Mouse (Mus musculus) olfactory bulb, adult 2 months (tissue): ENCODE data around the gene Tnni2. TPM values are rescaled to one million over a fixed set of nuclear protein-coding genes. Genes with fewer than 3 reads are reported as not detected.
A peak's percentile ranks its signal among the peaks of the same experiment; 100 is the strongest.

Source experiments
- H3K27ac ChIP-seq: fragments of 200-500 bp; 2 replicates; pipeline ENCODE4 v1.5.1; 2012; ENCODE audit warnings: low read depth, low read length; ENCODE audit not compliant: insufficient read depth
- H3K4me1 ChIP-seq: fragments of 200-500 bp; 2 replicates; pipeline ENCODE4 v1.6.1; 2012; ENCODE audit warnings: low read length; ENCODE audit not compliant: control insufficient read depth, insufficient read depth
- H3K4me3 ChIP-seq: fragments of 200-500 bp; 2 replicates; pipeline ENCODE4 v1.5.1; 2012; ENCODE audit warnings: mild to moderate bottlenecking, low read depth, low read length, moderate library complexity; ENCODE audit not compliant: insufficient read depth
- CTCF ChIP-seq: fragments of 200-500 bp; IDR thresholded peaks from 2 replicates; pipeline ENCODE4 v1.5.1; 2012; ENCODE audit warnings: low read depth, mild to moderate bottlenecking, low read length, moderate library complexity; ENCODE audit not compliant: insufficient read depth
- POLR2A ChIP-seq: fragments of 200-500 bp; IDR thresholded peaks from 2 replicates; pipeline ENCODE4 v1.6.1; 2012; ENCODE audit warnings: mild to moderate bottlenecking, low read depth, low read length, moderate library complexity; ENCODE audit not compliant: insufficient read depth
- whole genome bisulfite sequencing: fragments of 180-500 bp; shearing (Covaris S2); methylation state at CpG from one replicate; pipeline ENCODE4 v1.1.7; 2018; 5-methylcytosine and 5-hydroxymethylcytosine counted together
- polyA plus RNA-seq: library from polyadenylated mRNA; stranded (reverse); fragments of >200 nt; gene quantifications from 2 replicates; pipeline ENCODE4 v1.2.4, GENCODE M21; 2012; ENCODE audit warnings: low replicate concordance; ENCODE audit not compliant: missing spikeins, insufficient read depth, insufficient read length

Tnni2 gene
- polyA plus RNA-seq, 1 experiment = not detected

DNA sequence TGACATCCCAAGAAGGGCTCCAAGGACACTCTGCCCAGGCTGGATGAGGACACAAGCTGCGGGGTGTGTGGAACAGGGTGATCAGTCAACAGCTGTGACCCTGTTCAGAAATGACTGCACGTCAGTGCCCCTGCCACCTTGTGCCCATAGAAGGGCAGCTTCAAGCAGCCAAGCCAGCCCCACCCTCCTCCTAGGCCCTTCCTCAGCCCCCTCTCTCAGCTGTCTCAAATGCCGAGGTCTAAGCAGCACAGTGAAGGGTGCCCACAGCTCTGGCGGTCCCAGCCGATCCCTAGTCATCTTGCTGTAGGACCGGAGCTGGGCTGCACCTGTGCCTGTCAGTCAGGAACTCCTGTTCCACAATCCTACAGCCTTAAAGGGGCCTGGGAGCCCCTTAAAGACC, 20.6 kb downstream of the Tnni2 start:
- peaks cover 7% of the 10 kb centered on the region; the same call in 1 of the 2 replicates for H3K4me1 ChIP-seq
- TF ChIP-seq CTCF (no peak), POLR2A (no peak)
- no peak overlapping the region for H3K27ac ChIP-seq
- WGBS = 93% methylated on average over 6 of the region's 6 CpGs
- no peak overlapping the region for H3K4me3 ChIP-seq

- TF ChIP-seq POLR2A = no peak
- no peak for TF ChIP-seq CTCF
- no peak overlapping the region for H3K27ac ChIP-seq
- no peak overlapping the region for H3K4me3 ChIP-seq
- H3K4me1 ChIP-seq = peaks cover 4% of the 10 kb centered on the region; the same call in 1 of the 2 replicates
- WGBS = 93% methylated on average over 4 of the region's 4 CpGs
Observed at GRCm38 (mm10) chr7:142462594-142463078, 21.0 kb downstream of the Tnni2 start.

DNA sequence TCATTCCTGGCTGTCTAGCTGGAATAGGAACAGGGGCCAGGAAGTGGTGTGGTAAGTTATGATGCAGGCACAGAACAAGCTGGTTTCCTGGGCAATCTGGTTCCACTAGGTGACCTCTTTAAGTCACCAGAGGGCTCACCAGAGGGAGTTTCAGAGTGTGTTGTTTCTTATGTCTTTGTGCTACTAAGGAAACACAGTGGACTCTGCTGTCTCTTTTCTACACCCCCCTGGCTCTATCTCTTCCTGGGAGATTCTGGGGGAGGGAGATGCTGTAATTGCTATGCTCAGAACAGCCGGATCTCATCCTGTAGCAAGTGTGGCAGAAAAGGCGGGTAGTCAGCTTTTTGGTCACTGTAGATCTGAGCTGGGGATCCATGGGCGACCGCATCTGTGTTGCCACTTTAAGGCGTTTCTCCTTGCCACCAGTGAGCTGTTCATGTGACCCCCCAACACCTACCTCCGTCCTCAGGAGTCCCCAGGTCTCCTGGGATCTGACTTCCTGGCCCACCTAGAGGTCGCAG, 28.6 kb downstream of the Tnni2 start:
- WGBS = 50% methylated on average over 7 of the region's 7 CpGs
- TF ChIP-seq CTCF = no peak
- TF ChIP-seq POLR2A = no peak
- Histone ChIP-seq H3K27ac (peak overlapping the region; percentile 82), H3K4me1 (peaks cover 22% of the 10 kb centered on the region), H3K4me3 (no peak overlapping the region)

DNA sequence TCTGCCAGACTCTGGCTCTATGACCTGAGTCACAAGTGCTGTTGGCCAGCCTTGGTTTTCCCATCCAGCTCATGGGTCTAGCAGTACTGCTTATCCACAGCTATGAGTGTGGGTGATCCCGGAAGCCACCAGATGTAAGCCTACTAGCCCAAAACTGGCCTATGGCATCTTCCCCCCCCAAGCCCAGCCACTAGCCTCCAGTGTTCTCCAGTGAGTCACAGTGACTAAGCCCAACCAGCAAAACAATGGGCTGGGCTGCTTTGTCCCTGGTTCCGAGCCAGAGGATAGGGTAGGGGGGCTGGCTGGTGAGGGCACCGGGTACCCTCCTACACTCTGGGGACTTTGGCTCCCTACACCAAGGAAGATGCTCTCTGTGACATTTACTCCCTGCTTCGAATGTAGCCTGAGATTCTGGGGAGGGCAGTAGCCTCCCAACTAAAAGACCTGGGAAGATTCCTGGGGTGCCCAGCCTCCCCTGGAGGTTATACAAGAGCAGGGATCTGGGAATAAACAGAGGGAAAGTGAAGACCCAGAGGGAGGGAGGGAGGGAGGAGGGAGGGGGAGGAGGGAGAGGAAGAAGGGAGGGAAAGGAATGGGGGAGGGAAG, 29.3 kb downstream of the Tnni2 start:
- H3K4me3 ChIP-seq = no peak overlapping the region
- 15% methylated on average over 4 of the region's 4 CpGs for WGBS
- H3K4me1 ChIP-seq = peaks cover 22% of the 10 kb centered on the region
- H3K27ac ChIP-seq = peak overlapping the region; percentile 82
- TF ChIP-seq CTCF (no peak), POLR2A (no peak)

- no peak for TF ChIP-seq POLR2A
- TF ChIP-seq CTCF = no peak
- 50% methylated on average over 6 of the region's 6 CpGs for WGBS
- Histone ChIP-seq H3K4me3 (no peak overlapping the region), H3K4me1 (peaks cover 22% of the 10 kb centered on the region), H3K27ac (no peak overlapping the region)
Observed at GRCm38 (mm10) chr7:142471414-142471861, 29.8 kb downstream of the Tnni2 start.

DNA sequence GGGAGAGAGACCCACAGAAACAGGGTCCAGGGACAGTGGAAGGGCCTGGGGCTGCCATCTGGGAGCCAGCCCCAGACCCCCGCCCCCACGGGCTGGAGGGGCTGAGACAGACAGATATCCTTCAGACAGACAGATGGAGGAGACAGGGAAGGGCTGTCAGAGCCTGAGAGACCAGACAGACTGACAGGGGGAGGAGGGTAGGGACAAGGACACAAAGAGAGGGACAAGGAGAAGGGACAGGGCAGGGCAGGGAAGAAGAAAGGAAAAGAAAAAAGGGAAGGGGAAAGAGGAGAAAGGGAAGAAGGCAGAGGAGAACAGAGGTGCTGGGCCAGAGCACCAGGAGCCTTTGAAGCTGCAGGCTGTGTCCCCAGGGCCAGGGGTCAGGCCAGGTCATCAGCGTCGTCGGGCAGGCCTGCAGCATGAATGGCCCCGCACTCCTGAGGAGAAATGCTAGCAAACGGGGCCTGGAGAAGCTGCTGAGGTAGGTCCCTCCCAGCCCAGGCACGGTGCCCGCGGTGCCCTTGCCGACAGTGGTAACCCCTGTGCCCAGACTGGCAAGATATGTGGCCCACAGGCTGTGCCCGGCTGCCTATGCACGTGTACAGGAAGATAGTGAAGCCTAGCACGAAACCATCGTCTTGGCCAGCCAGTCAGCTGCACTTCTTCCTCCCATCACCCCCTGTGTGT, 30.4 kb downstream of the Tnni2 start:
- TF ChIP-seq CTCF (no peak), POLR2A (no peak)
- no peak overlapping the region for H3K27ac ChIP-seq
- H3K4me1 ChIP-seq = peaks cover 22% of the 10 kb centered on the region
- WGBS = 55% methylated on average over 15 of the region's 15 CpGs
- no peak overlapping the region for H3K4me3 ChIP-seq

DNA sequence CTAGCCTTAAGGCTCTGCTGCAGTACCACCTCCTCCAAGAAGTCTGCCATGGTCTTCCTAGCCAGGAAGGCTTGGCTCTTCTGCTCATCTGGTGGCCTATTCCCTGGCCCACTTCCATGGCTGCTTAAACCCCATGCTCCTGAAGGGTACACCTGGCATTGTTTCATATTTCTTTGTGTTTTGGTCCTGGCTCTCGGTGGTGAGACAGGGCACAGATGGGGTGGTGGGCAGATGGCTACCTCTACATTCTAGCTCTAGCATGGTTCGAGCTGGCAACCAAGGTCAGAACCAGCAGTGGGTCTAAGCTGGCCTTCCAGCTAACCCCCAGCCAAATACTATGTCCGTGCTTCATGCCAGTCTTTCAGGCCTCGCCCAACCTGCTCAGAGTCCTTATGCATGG, 31.3 kb downstream of the Tnni2 start:
- Histone ChIP-seq H3K4me1 (peaks cover 22% of the 10 kb centered on the region), H3K4me3 (no peak overlapping the region), H3K27ac (no peak overlapping the region)
- TF ChIP-seq POLR2A (no peak), CTCF (no peak)
- over 99% methylated on average over 4 of the region's 4 CpGs for WGBS

DNA sequence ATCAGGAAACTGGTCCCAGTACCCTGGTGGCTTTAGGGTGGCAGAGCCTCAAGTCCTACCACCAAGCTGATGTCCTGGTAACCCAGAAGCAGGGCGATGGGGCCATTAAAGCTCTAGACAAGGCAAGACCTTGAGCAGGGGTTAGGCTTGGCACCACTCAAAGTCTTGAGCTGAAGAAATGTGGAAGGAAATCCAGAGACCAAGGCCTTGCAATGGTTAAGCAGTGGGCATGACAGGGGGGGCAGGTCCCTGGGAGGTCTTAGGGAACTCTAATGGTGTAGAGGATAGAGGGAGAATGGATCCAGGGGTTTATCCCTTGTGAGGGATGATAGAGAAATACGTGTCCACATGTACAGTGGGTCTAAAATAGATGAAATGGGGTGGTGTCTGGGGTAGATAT, 31.9 kb downstream of the Tnni2 start:
- 95% methylated on average over 2 of the region's 2 CpGs for WGBS
- no peak overlapping the region for H3K27ac ChIP-seq
- peaks cover 22% of the 10 kb centered on the region for H3K4me1 ChIP-seq
- no peak overlapping the region for H3K4me3 ChIP-seq
- TF ChIP-seq POLR2A = no peak
- no peak for TF ChIP-seq CTCF

DNA sequence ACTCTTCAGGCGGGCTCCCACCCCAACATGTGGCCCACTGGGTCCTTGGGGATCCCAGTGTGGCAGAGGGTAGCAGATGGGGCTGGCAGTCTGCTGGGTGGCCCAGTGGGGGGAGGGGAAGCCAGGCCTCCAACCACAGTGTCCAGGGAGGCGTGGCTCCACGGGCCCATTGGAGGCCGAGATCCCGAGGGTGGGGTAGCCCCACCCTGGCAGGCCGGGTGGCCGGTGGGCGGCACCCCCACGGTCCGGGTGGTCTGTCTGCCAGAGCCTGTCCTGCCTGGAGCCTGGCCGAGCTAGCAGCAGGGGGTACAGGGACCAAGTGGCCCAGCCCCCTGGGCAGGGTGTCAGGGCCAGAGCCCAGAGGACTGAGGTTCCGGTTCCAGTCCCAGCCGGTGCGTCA, 33.2 kb downstream of the Tnni2 start:
- WGBS = 80% methylated on average over 14 of the region's 14 CpGs
- Histone ChIP-seq H3K4me3 (no peak overlapping the region), H3K4me1 (peaks cover 22% of the 10 kb centered on the region), H3K27ac (no peak overlapping the region)
- TF ChIP-seq CTCF (no peak), POLR2A (no peak)
